Mouse (Mus musculus) C2C12 (cell line): ENCODE data around the gene Nckipsd.

Experiments used
- CTCF ChIP-seq: IDR thresholded peaks from one replicate; pipeline ENCODE4 v1.5.1; 2011; ENCODE audit not compliant: control insufficient read depth, insufficient read depth, insufficient read length
- MYOD1 ChIP-seq: IDR thresholded peaks from one replicate; pipeline ENCODE4 v1.6.1; 2011; ENCODE audit warnings: low read depth; ENCODE audit not compliant: control insufficient read depth, insufficient read length
- USF1 ChIP-seq: IDR thresholded peaks from one replicate; pipeline ENCODE4 v1.6.1; 2011; ENCODE audit warnings: low read depth, mild to moderate bottlenecking, control low read depth, moderate library complexity

GRCm38 (mm10) chr9:108810516-108810915 is 2.3 kb downstream of the Nckipsd start:
- no peak for TF ChIP-seq CTCF
- no peak for TF ChIP-seq USF1
- no peak for TF ChIP-seq MYOD1
